Mouse (Mus musculus) spleen, adult 2 months (tissue): ENCODE results near the gene Wasf2. TPM values are rescaled to one million over a fixed set of nuclear protein-coding genes. Genes with fewer than 3 reads are reported as not detected.

Source experiments
- DNase-seq, 2 experiments: peaks; one replicate each; pipeline versions ENCODE4 v3.0.0 to v3.0.0-alpha.2; 2012 to 2021; ENCODE audit warnings: low spot score in 2 of 2, low read depth in 1 of 2
- H3K27ac ChIP-seq: fragments of 200-500 bp; 2 replicates; pipeline ENCODE4 v1.5.1; 2012; ENCODE audit warnings: low read length, inconsistent platforms; ENCODE audit not compliant: insufficient read depth
- H3K27me3 ChIP-seq: fragments of 200-500 bp; 2 replicates; pipeline ENCODE4 v1.6.1; 2012; ENCODE audit warnings: mild to moderate bottlenecking, moderate library complexity, low read length, inconsistent platforms; ENCODE audit not compliant: control insufficient read depth, insufficient read depth
- H3K36me3 ChIP-seq: fragments of 200-500 bp; 2 replicates; pipeline ENCODE4 v1.6.1; 2012; ENCODE audit warnings: mild to moderate bottlenecking, low read length, inconsistent platforms; ENCODE audit not compliant: control insufficient read depth, insufficient read depth
- H3K4me1 ChIP-seq: fragments of 200-500 bp; 2 replicates; pipeline ENCODE4 v1.6.1; 2011; ENCODE audit warnings: inconsistent platforms; ENCODE audit not compliant: control insufficient read depth, insufficient read depth, insufficient read length
- H3K4me3 ChIP-seq: fragments of 200-500 bp; 2 replicates; pipeline ENCODE4 v1.5.1; 2011; ENCODE audit warnings: mild to moderate bottlenecking, inconsistent platforms; ENCODE audit not compliant: insufficient read depth, insufficient read length; ENCODE audit errors: extremely low read depth
- CTCF ChIP-seq: fragments of 200-500 bp; IDR thresholded peaks from 2 replicates; pipeline ENCODE4 v1.5.1; 2011; ENCODE audit warnings: mild to moderate bottlenecking, inconsistent platforms; ENCODE audit not compliant: insufficient read depth, insufficient read length, insufficient replicate concordance; ENCODE audit errors: extremely low read depth
- POLR2A ChIP-seq: fragments of 200-500 bp; IDR thresholded peaks from 2 replicates; pipeline ENCODE4 v1.6.1; 2011; ENCODE audit warnings: low read depth, low read length, inconsistent platforms
- WGBS: fragments of 180-500 bp; shearing (Covaris S2); methylation state at CpG from one replicate; pipeline ENCODE4 v1.1.7; 2018; 5-methylcytosine and 5-hydroxymethylcytosine counted together
- polyA plus RNA-seq: library from polyadenylated mRNA; depleted of rRNA; stranded (reverse); fragments of >200 nt; gene quantifications from 2 replicates; pipeline ENCODE4 v1.2.3, GENCODE M21; 2012

Gene Wasf2
- polyA plus RNA-seq, 1 experiment = 76.2 TPM

DNA sequence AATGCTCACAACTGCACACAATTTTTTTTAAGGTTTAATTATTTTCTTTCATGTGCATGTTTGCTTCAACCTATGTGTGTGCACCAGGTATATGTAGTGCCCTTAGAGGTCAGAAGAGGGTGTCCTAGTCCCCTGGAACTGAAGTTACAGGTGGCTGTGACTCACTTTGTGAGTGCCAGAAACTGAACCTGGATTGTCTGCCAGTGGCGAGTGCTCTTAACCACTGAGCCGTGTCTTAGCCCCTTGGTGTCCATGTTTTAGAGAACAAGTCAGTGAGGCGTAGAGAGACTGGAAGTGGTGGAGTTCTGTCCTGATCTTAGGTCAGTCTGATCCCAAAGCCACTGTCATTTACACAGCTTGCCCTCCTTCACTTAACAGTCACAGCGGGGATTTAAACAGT lies 2.4 kb upstream of the Wasf2 start:
- Histone ChIP-seq H3K27ac (no peak overlapping the region), H3K4me1 (peaks cover 6% of the 10 kb centered on the region), H3K27me3 (no peaks in the 10 kb centered on the region), H3K4me3 (no peak overlapping the region), H3K36me3 (no peaks in the 10 kb centered on the region)
- 84% methylated on average over 4 of the region's 4 CpGs for WGBS
- TF ChIP-seq POLR2A (no peak), CTCF (no peak)
- no peak for DNase-seq

DNA sequence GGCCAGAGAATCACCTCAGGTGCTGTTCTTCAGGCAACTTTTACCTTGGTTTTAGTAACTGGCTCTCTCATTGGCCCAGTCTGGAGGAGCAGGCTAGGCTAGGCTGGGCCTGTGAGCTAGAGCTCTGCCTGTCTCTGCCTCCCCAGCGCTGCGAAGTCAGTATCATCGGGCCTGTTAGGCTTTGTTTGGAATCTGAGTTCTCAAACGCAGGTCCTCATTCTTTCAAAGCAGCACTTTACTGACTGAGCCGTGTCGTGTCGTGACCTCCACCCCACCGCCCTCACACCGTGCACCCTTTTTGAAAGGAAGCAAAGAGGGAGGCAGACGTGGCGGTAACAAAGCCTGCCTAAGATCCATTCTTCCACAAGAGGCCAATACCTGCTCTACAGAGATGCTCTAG lies 914 bp upstream of the Wasf2 start:
- TF ChIP-seq POLR2A (no peak), CTCF (no peak)
- DNase-seq = peak in 1 of 2 experiments; percentile 20
- H3K27me3 ChIP-seq = no peaks in the 10 kb centered on the region
- no peaks in the 10 kb centered on the region for H3K36me3 ChIP-seq
- peak overlapping the region; percentile 93 for H3K27ac ChIP-seq
- H3K4me3 ChIP-seq = peak overlapping the region; percentile 60
- 35% methylated on average over 11 of the region's 11 CpGs for whole genome bisulfite sequencing
- H3K4me1 ChIP-seq = peaks cover 7% of the 10 kb centered on the region

DNA sequence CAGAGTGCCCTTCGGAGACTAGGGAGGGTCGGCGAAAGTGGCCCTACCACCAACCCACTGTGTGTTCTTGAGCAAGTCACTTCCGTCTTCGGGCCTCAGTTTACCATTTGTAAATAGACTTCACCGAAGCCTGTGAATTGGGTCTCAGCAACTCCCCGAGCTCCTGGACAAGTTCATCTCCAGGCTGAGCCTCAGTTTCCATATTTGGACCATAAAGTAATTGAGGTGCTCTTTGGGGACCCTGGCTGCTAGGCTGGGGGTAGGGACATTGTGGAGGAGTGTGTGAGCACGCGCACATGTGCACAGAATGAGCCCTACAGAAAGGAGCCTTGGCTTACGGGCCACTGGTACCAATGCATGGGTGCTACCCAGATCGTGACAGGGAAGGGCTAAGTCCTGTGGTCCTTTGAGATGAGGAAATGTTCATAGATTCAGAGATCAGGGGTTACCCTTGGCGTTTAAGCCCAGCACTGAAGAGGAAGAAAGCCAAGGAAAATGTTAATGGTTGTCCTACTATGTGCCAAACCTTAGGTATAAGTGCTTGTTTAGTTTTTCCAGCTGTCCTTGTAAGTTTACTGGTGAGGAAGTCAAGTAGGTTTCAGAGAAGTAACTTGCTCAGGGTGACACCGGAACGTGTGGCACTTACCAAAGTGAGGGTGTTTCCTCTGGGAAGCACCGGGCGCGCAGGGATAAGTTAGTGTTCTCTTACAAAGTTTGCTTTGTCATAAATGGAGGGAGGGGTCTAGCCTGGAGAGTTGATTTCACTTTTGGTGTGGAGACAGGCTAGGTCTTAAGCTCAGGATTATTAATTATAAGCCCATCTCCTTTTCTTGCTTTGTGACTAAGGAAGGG lies 811 bp downstream of the Wasf2 start:
- no peak for TF ChIP-seq CTCF
- no peak for TF ChIP-seq POLR2A
- WGBS = under 1% methylated on average over 17 of the region's 17 CpGs
- peak in 1 of 2 experiments; percentile 28 for DNase-seq
- Histone ChIP-seq H3K4me1 (peaks cover 11% of the 10 kb centered on the region), H3K4me3 (peak overlapping the region; percentile 93), H3K27me3 (no peaks in the 10 kb centered on the region), H3K36me3 (peaks cover 5% of the 10 kb centered on the region; the same call in 1 of the 2 replicates), H3K27ac (peak overlapping the region; percentile 97)

DNA sequence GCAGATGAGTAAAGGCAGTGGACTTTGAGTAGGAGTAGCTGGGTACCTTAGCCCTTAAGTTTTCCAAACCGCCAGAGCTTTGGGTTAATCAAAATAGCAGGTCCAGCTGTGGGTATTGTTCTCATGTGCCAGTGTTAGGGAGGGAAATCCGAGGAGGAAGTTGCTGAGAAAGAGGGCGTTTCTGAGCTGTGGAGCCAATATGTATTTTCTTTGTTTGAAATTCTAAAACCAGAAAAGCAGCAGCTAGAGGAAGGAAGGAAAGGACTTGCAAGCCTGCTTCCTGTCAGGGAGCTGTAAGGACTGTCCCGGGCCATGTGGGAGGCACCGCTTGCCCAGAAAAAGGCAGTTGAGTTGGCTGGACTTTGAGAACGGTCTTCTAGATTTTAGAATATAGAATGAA lies 1.7 kb downstream of the Wasf2 start:
- Histone ChIP-seq H3K4me1 (peaks cover 15% of the 10 kb centered on the region), H3K27me3 (no peaks in the 10 kb centered on the region), H3K4me3 (peak overlapping the region; percentile 93), H3K36me3 (peaks cover 5% of the 10 kb centered on the region; the same call in 1 of the 2 replicates), H3K27ac (peak overlapping the region; percentile 97)
- under 1% methylated on average over 6 of the region's 6 CpGs for WGBS
- peak in 1 of 2 experiments; percentile 34 for DNase-seq
- TF ChIP-seq CTCF (no peak), POLR2A (no peak)

DNA sequence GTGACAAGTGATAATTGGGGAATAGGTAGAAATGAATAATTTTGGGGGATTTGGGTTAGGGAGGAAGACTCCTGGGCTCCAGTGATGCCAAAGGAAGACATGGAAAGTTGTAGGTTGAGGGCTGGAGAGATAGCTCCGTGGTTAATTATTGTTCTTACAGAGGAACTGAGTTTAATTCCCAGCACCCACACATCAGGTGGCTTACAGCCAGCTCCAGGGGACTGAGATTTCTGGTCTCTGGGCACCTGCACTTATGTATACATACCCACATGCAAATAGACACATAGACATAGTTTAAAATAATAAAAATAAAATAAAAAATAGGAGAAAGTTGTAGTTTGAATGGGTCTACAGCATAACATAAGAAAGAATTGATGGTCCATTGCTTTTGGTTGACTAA lies 6.6 kb downstream of the Wasf2 start:
- H3K27ac ChIP-seq = no peak overlapping the region
- 44% methylated on average over 1 of the region's 1 CpGs for WGBS
- H3K27me3 ChIP-seq = no peaks in the 10 kb centered on the region
- DNase-seq = no peak
- H3K4me3 ChIP-seq = no peak overlapping the region
- H3K4me1 ChIP-seq = peaks cover 17% of the 10 kb centered on the region
- H3K36me3 ChIP-seq = peaks cover 9% of the 10 kb centered on the region; the same call in 1 of the 2 replicates
- TF ChIP-seq CTCF (no peak), POLR2A (no peak)

DNA sequence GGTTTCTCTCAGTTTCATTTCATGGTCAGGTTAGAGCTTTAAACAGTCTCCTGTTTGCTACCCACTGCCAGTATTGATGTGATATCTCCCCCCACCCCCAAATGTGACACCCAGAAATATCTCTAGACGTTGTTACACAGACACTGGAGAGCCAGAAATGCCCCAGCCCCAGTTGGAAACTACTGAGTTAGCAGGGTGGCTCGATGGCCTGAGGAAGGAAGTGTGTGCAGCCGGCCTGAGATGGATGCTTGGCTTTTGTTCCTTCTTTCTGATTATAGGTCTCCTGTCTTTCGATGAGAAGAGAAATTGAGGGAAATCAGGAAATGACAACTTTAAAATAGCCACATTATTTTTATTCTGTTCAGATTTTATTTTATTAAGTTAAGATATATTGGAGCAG lies 8.7 kb downstream of the Wasf2 start:
- no peaks in the 10 kb centered on the region for H3K27me3 ChIP-seq
- peaks cover 9% of the 10 kb centered on the region; the same call in 1 of the 2 replicates for H3K36me3 ChIP-seq
- no peak overlapping the region for H3K4me3 ChIP-seq
- WGBS = 6% methylated on average over 4 of the region's 4 CpGs
- H3K4me1 ChIP-seq = peaks cover 18% of the 10 kb centered on the region; the same call in 1 of the 2 replicates
- DNase-seq = no peak
- H3K27ac ChIP-seq = peak overlapping the region; percentile 57; the same call in 1 of the 2 replicates
- TF ChIP-seq POLR2A (no peak), CTCF (no peak)

DNA sequence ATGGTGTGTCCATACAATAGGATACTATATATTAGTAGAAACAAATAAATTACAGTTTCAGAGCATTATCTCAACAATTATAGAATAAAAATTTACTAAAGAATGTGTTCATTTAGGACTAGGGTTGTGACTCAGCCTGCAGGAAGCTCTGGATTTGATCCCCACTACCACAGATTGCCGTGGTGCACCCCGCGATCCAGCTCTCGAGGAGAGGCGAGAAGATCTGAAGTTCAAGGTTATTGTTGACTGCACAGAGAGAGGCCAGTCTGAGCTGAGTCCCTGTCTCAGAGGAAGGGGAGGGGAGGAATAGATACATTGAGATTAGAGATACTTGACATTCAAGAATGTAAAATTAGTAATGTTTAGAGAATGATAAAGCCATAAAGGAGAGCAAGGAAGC lies 24.7 kb downstream of the Wasf2 start:
- WGBS = 78% methylated on average over 5 of the region's 5 CpGs
- TF ChIP-seq POLR2A (no peak), CTCF (no peak)
- H3K36me3 ChIP-seq = peaks cover 2% of the 10 kb centered on the region

More for the DNA sequence above, 24.7 kb downstream of the Wasf2 start:
- Histone ChIP-seq H3K27me3 (no peaks in the 10 kb centered on the region), H3K4me1 (peaks cover 39% of the 10 kb centered on the region), H3K27ac (no peak overlapping the region), H3K4me3 (no peak overlapping the region)
- no peak for DNase-seq
